Mouse (Mus musculus) lung, embryonic 15.5 days (tissue): ENCODE data around the gene Acsf2. TPM values are rescaled to one million over a fixed set of nuclear protein-coding genes. Genes with fewer than 3 reads are reported as not detected.

Experiments
- polyA plus RNA-seq: library from polyadenylated mRNA; unstranded; fragments of >200 nt; fragmentation: Nextera tagmentation; extraction: Ambion mirVana; gene quantifications from 2 replicates; pipeline ENCODE4 v1.2.1, GENCODE M21; 2015

Gene Acsf2
- polyA plus RNA-seq, 1 experiment from 2014 or later, result 6.8 TPM

Other genes starting within 250 kb of the Acsf2 start
- 5.3 TPM in 2 replicates for gene Abcc3, start 208.9 kb downstream of the Acsf2 start, polyA plus RNA-seq
- gene Cacna1g, start 127.7 kb downstream of the Acsf2 start, polyA plus RNA-seq, result 7.3 and 7.7 TPM in 2 replicates
- gene Spata20, start 115.7 kb downstream of the Acsf2 start, polyA plus RNA-seq, result 0.06 and 0.31 TPM in 2 replicates
- gene Epn3, start 101.9 kb downstream of the Acsf2 start, polyA plus RNA-seq, result 16.8 and 17.3 TPM in 2 replicates
- gene Mycbpap, start 80.1 kb downstream of the Acsf2 start, polyA plus RNA-seq, result 4.6 and 5.4 TPM in 2 replicates
- 3.2 and 3.7 TPM in 2 replicates for gene Rsad1, start 52.6 kb downstream of the Acsf2 start, polyA plus RNA-seq
- 2.3 and 2.7 TPM in 2 replicates for gene Chad, start 36.8 kb downstream of the Acsf2 start, polyA plus RNA-seq
- gene Lrrc59, start 27.9 kb upstream of the Acsf2 start, polyA plus RNA-seq, result 198 and 205 TPM in 2 replicates
- 136 and 139 TPM in 2 replicates for gene Mrpl27, start 51.9 kb upstream of the Acsf2 start, polyA plus RNA-seq
- 24.8 and 26.2 TPM in 2 replicates for gene Eme1, start 52.1 kb upstream of the Acsf2 start, polyA plus RNA-seq
- 23.2 and 23.4 TPM in 2 replicates for gene Xylt2, start 75.6 kb upstream of the Acsf2 start, polyA plus RNA-seq
- gene Gm11541, start 102.6 kb upstream of the Acsf2 start, polyA plus RNA-seq, result 0.98 and 1.3 TPM in 2 replicates
- gene Cdc34b, start 139.9 kb upstream of the Acsf2 start, polyA plus RNA-seq, result 0.25 TPM in 1 of 2 replicates, not detected in the other
- gene Tmem92, start 180.8 kb upstream of the Acsf2 start, polyA plus RNA-seq, result not detected in 2 replicates